Mouse (Mus musculus) naive thymus-derived CD4-positive, alpha-beta T cell, adult 2 months (primary cell): ENCODE results near the gene Ncoa3.

Source experiments
- DNase-seq: peaks from one replicate; pipeline ENCODE4 v3.0.0-alpha.2; 2011; ENCODE audit warnings: low read depth

The Ncoa3 gene

GRCm38 (mm10) chr2:166079961-166080885, 87.8 kb downstream of the Ncoa3 start:
- no peak for DNase-seq

- no peak for DNase-seq
Observed at GRCm38 (mm10) chr2:166080967-166081750, 88.7 kb downstream of the Ncoa3 start.

- DNase-seq, result peak; percentile 86
Observed at GRCm38 (mm10) chr2:166082193-166082592, 89.8 kb downstream of the Ncoa3 start.

- DNase-seq, result no peak
Observed at GRCm38 (mm10) chr2:166082661-166083060, 90.2 kb downstream of the Ncoa3 start.

DNA sequence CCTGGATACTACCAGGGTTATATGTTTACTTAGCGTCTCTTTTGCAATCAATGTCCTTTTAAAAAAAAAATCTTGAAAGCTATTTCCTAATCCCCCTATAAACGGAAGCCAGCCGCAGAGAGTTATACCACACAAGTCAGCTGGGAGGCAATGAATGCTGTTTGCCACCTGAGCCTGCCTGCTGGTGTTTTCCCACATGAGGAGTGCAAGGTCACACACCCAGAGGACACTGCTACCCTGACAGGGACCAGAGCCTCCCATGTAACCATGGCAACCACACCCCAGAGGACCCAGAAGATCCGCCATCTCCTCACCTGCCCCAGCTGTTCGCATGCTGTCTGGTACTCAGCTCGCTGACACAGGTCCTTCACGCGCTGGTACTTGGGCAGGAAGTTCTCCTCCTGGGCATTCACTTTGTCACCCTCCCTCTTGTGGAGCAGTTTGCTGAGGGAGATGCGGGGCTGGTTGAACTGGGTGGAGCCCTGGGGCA, 91.2 kb downstream of the Ncoa3 start:
- no peak for DNase-seq

DNA sequence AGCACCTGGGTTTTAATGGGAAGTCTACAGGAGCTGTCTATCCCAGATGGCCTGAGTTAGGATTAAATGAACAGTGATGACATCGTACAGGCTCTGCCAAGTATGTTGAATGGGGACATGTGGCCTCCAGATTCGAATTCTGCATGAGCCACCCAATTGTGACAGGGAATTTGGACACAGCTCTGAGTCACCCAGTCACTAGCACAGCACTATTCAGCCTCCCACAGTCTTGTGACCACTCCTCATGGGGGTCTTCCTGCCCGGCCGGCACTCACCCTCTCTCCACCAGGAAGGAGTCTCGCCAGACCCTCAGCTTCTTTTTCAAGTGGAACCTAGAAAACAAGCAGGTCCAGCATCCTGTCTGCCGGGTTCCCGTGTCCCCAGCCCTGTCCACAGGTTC, 91.7 kb downstream of the Ncoa3 start:
- DNase-seq, result no peak

DNA sequence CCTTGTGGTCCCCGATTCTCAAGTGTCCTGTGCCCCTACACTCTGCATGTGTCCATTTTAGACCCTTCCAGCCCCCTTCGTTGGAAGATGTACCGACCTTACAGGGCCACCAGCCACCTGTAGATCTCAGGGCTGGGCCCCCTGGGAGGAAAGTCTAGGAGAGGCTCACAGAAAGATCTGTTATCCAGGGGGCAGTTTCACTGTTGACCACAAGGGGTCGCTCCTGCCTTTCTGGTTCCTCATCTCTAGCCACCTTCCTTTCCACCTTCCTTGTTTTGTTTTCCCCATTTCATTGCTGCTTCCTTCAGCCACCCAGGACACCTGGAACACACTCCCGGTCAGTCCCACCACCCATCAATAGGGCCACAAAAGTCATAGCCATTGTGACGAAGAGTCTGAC, 92.5 kb downstream of the Ncoa3 start:
- DNase-seq, result peak; percentile 53

DNA sequence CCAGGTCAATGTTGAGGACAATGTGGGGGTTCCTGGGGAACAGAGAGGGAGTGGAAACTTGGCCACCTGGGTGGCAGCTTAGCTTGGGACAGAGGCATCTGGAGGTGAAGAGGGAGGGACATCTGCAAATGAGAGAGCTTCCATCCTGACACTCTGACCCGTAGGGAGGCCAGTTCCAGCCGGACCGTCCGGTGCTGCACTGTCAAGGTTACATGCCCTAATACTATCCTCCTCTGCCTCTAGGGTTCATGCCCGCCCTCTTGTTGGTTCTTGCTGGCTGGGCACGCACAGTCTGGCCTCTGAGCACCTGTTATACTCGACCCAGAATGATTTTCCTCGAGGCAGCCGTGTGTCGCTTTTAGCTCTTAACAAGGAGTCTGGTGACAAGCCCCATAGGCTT, 93.3 kb downstream of the Ncoa3 start:
- DNase-seq, result no peak

DNA sequence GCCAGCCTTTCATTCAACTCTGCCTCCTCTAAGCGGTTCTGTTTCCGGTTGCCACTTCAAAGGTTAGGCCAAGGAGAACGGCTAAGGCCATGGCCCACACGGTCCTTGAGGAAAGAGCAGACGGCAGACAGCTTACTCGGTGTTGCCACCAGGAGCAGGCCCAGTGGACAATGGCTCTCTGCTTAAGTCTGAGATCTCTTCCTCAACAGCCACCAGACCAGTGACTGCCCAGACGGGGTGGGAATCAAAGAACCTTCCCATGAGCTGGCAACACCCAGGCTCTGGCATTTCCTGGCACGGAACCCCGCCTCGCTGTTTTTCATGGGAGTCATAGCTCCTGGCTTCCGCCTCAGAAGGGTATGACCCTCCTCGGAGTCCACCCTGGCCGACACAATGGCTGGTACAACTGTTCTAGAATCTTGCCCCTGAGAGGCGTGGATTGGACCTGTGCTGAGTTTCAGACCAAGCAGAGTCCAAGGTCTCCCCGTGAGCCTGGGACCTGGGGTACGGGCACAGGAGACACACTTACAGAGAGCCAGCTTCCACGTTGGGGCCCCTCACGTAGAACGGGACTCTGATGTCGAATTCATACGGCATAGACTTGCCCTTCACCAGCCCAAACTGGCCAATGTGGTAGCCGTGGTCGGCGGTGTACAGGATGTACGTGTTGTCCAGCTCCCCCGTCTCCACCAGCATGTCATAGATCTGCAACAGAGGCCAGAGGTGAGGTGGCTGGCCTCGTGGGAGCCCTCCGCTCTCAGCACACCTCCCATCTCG, 94.2 kb downstream of the Ncoa3 start:
- DNase-seq, result no peak

- DNase-seq, result no peak
Observed at GRCm38 (mm10) chr2:166088991-166089390, 96.6 kb downstream of the Ncoa3 start.

- no peak for DNase-seq
Observed at GRCm38 (mm10) chr2:166090131-166090581, 97.7 kb downstream of the Ncoa3 start.

DNA sequence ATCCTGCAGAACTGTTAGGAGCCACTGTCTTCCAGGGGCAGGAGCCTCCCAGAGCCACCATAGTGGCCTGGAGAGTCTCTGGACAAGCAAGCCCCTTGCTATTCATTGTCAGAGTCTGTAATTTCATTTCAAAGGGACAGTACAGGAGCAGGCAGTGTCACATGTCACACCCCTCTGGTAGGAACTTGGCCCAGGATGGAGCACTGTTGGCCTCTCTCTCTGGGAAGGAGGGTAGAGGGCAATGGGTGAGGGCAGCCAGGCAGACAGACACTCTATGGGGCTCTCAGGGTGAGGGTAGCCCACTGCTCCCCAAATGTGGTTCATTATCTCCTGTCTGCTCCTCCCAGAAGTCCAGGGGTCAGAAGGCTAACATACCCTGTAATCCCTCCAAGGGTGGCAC, 99.2 kb downstream of the Ncoa3 start:
- DNase-seq, result no peak

DNA sequence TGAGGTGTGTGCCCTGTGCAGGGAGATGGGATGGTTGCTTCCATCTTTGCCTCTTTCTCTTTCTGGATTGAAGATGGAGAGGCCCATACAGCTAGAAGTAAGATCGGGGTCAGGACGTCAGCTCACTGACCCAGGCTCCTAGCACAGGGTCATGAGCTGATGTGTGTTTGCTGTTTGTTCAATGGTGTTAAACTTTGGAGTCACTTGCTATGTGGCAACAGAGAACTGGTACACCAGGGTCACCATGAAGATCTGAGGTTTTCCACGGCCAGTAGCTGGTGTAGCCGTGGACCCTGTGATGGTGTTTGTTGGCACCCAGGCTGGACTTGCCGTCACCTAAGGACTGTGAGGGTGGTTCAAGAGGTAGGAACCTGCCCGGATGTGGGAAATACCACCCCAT, 100.0 kb downstream of the Ncoa3 start:
- no peak for DNase-seq

GRCm38 (mm10) chr2:166096300-166096699, 103.9 kb downstream of the Ncoa3 start:
- DNase-seq, result no peak

DNA sequence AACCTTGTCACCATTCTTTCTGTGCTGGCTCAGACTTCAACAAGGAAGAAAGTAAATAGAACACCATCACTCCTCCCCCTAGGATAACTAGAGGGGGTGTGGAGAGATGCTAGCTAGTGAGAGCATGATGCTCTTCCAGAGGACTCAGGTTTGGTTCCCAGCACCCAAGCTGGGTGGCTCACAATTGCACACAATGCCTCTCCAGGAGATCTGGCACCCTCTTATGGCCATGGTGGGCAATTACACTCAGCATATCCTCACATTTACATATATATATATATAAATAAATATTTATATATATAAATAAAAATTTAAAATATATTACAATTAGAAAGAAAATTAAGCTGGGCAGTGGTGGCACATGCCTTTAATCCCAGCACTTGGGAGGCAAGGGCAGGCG, 104.4 kb downstream of the Ncoa3 start:
- DNase-seq, result no peak

GRCm38 (mm10) chr2:166097443-166098291, 105.2 kb downstream of the Ncoa3 start:
- DNase-seq, result peak; percentile 51

DNA sequence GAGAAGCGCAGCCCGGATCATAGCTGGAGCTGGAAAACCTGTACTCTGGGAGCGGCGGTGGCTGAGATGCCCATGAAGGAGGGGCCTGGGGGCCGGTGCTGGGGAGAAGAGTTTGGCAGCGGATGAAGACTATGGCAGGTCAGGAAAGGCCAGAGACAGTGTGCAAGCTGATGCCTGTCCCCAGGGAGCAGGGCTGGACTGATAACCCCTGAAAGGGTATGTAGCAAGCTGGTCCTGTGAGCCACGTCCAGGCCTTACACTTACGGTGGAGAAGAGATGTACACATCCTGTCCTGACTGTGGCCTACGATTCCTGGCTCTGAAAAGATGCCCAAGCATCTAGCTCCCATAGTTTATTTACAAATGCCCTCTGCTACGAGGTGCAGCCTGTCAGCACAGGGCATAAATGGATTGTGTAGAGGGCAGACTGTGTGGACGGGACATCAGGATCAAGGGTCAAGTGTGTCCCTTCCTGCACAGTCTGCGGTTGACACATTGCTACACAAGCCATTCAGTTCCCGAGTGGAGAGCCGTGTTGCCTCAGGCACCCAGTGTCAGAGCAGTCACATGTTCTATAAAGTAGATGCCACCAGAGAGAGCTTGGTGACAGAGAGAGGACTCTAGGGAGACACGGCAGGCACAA, 106.0 kb downstream of the Ncoa3 start:
- DNase-seq, result no peak

- DNase-seq, result no peak
Observed at GRCm38 (mm10) chr2:166100309-166101262, 108.2 kb downstream of the Ncoa3 start.

GRCm38 (mm10) chr2:166102893-166103292, 110.5 kb downstream of the Ncoa3 start:
- DNase-seq, result no peak
